Mouse (Mus musculus): Measurements from ENCODE around the gene Mlst8. TPM values are rescaled to one million over a fixed set of nuclear protein-coding genes. Genes with fewer than 3 reads are reported as not detected.
"Not testable (repeated sequence)": the region's sequence is repeated elsewhere in the genome, so short reads cannot be mapped to it uniquely, and the experiment has no call there.

Gene Mlst8
- total RNA-seq, 1 experiment from 2014 or later = 9.2 TPM

DNA sequence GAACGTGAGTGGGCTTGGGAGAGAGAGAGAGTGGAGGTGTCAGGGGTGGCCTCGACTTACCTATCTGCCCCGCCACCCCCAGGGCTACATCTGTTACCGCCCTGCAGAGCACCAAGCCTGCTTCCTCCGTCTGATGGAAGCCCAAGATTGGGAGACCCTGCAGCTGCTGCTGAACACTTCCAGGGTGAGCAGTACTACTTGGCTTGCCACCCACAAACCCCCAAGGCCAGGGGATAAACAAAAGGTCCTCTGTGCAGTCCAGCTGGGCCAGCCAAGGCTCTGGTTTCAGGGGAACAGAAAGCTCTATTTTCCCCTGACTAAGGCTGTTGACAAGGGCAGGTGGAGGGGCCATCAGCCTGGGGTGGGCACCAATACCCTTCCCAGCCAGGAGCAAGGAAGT is 4.3 kb downstream of the Mlst8 start:
- ATAC-seq (replicated peaks in 1 of 2; ENCODE audit: insufficient read depth in 1 of 2, low FRiP score in 2 of 2, low TSS enrichment in 1 of 2, low read depth in 1 of 2, poor library complexity in 2 of 2, severe bottlenecking in 2 of 2) = no peak

DNA sequence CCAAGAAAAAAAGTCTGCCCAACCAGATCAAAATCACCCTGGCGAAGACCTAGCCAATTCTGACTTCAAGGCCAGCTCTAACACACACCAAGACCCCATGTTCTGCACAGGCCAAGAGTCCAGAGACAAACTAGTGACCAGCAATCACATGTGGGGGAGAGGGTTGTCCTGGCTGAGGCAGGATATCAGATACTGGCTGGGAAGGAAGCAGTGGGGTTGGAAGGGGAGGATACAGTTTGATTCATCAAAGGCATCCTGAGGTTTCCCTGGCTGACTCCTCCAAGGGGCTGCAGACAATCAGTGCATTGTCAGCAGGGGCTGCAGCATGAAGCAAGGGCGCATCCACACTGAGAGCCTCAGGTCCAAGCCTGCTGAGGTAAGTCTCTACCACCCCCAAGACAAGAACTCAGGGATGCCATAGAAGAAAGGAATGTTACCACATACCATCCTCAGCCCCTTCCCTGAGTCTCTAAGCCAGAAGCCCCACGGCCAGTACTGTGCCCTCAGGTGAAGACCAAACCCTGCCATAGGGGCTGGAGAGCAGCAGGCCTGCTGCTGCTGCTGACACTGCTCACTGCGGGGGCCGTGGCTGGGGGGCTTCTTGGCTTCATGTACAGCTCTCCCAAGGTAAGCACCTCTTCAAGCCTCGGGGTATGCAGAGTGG is 5.1 kb downstream of the Mlst8 start, which contains the start of gene Bricd5:
Gene Bricd5 (plus strand): TSS at position 273 of the 664 bp plus-strand sequence.
- no peak for ATAC-seq (replicated peaks in 1 of 2; ENCODE audit: insufficient read depth in 1 of 2, low FRiP score in 2 of 2, low TSS enrichment in 1 of 2, low read depth in 1 of 2, poor library complexity in 2 of 2, severe bottlenecking in 2 of 2)

DNA sequence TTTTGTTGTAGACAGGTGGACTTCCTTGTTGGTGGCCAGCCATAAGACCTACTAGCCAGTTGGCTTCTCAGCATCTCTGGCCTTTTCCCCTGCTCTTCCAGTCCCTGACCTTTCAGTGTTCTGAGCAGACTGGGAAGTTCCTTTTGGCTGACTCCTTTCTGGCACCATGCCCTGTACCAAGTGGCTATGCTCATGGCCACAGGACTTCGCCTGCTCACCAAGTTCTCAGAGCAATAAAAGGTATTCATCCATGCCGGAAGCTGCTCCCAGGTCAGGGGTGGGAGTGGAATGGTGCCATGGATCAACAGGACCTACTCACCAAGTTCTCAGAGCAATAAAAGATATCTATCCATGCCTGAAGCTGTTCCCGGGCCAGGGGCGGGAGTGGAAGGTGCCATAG is 6.4 kb downstream of the Mlst8 start:
- ATAC-seq (replicated peaks in 1 of 2; ENCODE audit: insufficient read depth in 1 of 2, low FRiP score in 2 of 2, low TSS enrichment in 1 of 2, low read depth in 1 of 2, poor library complexity in 2 of 2, severe bottlenecking in 2 of 2) = no peak

DNA sequence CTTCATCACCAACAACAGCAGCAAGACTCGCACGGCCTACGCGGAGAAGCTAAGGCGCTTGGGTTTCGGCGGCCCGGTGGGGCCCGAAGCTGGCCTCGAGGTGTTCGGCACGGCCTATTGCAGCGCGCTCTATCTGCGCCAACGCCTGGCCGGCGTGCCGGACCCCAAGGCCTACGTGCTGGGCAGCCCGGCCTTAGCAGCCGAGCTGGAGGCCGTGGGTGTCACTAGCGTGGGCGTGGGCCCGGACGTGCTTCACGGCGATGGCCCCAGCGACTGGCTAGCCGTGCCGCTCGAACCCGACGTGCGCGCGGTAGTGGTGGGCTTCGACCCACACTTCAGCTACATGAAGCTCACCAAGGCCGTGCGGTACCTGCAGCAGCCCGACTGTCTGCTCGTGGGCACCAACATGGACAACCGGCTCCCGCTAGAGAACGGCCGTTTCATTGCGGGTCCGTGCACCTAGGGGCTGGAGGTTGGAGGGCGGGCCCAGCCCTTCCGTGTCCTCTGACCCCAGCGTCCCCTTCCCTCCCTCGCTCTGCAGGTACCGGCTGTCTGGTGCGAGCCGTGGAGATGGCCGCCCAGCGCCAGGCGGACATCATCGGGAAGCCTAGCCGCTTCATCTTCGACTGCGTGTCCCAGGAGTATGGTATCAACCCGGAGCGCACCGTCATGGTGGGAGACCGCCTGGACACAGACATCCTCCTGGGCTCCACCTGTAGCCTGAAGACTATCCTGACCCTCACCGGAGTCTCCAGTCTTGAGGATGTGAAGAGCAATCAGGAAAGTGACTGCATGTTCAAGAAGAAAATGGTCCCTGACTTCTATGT is 8.0 kb downstream of the Mlst8 start:
- ATAC-seq (replicated peaks in 1 of 2; ENCODE audit: insufficient read depth in 1 of 2, low FRiP score in 2 of 2, low TSS enrichment in 1 of 2, low read depth in 1 of 2, poor library complexity in 2 of 2, severe bottlenecking in 2 of 2) = no peak

DNA sequence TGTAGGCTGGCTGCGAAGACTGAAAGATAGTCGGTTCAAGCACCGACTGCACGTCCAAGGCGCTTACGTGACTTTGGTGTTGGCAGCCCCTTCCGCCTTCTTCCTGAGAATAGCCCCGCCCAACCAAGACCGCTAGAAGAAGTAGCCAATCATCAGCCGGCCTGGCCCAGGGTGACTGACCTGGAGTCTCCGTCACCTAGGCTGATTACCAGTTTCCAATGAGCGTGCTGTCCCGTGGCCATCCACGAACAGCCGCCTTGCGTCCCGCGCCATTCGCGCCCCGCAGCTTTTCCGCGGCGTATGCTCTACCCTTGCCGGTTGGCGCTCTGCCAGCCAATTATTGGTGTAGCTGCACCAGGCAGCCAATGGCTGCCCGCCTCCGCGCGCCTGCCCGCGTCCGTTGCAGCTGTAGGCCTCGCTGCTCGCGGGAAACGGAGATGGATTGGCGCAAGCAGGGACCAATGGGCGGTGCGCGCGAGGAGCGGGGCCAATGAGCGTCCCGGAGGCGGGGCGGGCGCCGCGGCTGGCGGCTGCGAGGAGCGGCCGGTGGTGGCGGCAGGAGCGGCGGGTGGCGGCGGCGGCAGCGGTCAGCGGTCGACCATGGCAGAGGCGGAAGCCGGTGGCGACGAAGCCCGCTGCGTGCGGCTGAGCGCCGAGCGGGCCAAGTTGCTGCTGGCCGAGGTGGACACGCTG is 8.8 kb downstream of the Mlst8 start, which contains the start of the genes E4f1 and Pgp:
Gene E4f1 (minus strand): TSS at position 404 of the 693 bp plus-strand sequence.
Gene Pgp (plus strand): TSS at position 483 of the 693 bp plus-strand sequence.
- ATAC-seq (replicated peaks in 1 of 2; ENCODE audit: insufficient read depth in 1 of 2, low FRiP score in 2 of 2, low TSS enrichment in 1 of 2, low read depth in 1 of 2, poor library complexity in 2 of 2, severe bottlenecking in 2 of 2) = peak; percentile 95 to 97

DNA sequence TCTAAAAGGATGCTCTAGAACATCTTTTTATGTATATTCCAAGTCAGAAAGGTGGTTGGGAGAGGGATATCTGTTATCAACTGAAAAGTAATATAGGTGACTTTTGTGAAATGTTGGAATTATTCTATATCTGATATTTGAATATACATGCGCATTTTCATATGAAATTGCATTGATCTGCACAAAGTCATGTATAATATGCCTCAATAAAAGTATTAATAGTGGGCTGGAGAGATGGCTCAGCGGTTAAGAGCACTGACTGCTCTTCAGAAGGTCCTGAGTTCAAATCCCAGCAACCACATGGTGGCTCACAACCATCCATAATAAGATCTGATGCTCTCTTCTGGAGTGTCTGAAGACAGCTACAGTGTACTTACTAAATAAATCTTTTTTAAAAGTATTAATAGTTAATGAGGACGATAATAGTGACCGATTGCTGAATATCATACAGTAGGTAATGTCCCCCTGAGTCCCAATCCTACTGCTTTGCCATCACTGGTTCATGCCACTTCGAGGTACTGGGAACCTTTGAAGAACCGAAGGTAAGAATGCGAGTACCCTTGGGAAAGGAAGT is 9.5 kb downstream of the Mlst8 start:
- no peak for ATAC-seq (replicated peaks in 1 of 2; ENCODE audit: insufficient read depth in 1 of 2, low FRiP score in 2 of 2, low TSS enrichment in 1 of 2, low read depth in 1 of 2, poor library complexity in 2 of 2, severe bottlenecking in 2 of 2)

DNA sequence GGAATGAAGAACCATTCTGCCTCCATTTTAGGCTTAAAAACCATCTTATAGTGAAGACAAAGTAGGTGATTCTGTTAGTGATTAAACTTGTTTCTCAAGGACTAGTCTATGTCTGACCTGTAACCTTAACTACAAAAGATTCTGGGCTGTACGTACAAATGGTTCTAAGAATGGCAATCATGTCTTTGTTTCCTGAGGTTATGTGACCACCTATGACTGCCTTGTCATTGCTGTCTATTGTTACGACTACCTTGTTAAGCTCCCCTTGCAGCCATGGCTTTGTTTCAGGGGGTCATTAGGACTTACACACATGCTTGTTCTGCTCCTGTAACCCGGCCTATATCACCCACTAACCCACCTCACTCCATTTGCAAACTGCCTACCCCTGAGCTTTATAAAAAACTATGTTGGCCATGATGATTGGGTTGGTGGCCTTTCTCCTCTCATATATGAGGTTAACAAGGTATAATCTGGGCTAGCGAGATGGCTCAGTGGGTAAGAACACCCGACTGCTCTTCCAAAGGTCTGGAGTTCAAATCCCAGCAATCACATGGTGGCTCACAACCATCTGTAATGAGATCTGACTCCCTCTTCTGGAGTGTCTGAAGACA is 10.1 kb downstream of the Mlst8 start:
- no peak for ATAC-seq (replicated peaks in 1 of 2; ENCODE audit: insufficient read depth in 1 of 2, low FRiP score in 2 of 2, low TSS enrichment in 1 of 2, low read depth in 1 of 2, poor library complexity in 2 of 2, severe bottlenecking in 2 of 2)

DNA sequence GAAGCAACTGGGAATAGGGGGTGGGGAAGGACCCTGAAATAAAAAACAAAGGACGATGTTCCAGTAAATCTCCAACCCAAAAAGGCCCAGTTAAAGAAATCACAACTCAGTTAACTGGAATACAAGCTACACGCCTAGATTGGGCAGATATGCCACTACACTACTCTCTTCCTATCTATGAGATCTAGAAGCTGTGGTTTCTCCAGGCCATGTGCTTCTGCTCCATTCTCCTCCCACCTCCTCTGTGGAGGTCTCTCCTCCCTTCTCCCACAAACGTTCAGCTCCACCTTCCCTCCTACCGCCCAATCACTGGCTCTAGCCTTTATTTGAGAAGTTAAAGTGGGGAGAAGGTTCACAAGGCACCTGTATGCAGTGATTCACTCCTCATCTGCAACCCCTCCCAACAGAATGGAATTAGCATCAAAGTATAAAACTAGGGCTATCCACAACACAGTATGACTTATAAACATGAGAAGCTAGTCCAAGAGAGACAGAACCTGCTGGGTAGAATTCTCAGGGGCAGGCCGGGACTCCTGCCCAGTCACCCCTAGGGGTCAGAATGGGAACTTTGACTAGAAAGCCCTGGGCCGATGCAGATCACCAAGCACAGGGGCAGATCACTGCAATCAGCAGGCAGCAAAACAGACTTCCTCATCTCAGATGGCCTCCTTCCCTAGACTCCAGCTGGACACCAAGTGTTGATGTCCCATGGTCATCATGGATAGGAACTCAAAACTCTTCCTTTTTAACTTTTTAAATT is 15.3 kb downstream of the Mlst8 start:
- peak; percentile 62 to 89 for ATAC-seq (replicated peaks in 1 of 2; ENCODE audit: insufficient read depth in 1 of 2, low FRiP score in 2 of 2, low TSS enrichment in 1 of 2, low read depth in 1 of 2, poor library complexity in 2 of 2, severe bottlenecking in 2 of 2)

DNA sequence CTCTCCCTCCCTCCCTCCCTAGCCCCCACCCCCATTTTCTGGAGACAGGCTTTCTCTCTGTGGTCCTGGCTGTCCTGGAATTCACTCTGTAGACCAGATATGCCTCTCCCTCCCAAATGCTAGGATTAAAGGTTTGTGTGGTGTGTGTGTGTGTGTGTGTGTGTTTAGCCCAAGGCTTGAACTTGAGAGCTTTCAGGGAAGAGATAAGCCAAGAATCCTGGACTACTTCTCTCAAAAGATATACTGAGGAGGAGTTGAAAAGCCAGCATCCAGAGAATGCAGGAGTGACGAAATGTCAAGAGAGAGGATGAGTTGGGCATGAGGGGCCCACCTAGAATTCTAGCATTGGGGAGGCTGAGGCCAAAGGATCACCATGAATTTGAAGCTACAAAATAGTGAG is 15.9 kb downstream of the Mlst8 start:
- ATAC-seq (replicated peaks in 1 of 2; ENCODE audit: insufficient read depth in 1 of 2, low FRiP score in 2 of 2, low TSS enrichment in 1 of 2, low read depth in 1 of 2, poor library complexity in 2 of 2, severe bottlenecking in 2 of 2) = no peak

DNA sequence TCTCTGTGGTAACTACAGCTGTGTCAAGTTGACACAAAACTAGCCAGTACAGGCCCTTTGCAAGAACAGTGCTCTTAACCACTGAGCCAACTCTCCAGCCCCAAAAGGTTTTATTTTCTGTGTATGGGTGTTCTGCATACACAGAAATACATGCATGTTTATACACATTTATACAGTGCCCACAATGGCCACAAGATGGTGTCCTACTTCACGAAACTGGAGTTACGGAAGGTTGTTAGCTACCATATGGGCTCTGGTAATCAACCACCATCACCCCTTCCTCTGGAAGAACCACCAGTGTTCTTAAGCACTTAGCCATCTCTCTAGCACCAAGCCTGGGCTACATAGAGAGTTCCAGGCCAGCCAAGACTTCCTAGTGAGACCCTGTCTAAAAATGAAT is 17.3 kb downstream of the Mlst8 start:
- ATAC-seq (replicated peaks in 1 of 2; ENCODE audit: insufficient read depth in 1 of 2, low FRiP score in 2 of 2, low TSS enrichment in 1 of 2, low read depth in 1 of 2, poor library complexity in 2 of 2, severe bottlenecking in 2 of 2) = peak; percentile 46 to 58; a peak in 1 of 4 replicates

DNA sequence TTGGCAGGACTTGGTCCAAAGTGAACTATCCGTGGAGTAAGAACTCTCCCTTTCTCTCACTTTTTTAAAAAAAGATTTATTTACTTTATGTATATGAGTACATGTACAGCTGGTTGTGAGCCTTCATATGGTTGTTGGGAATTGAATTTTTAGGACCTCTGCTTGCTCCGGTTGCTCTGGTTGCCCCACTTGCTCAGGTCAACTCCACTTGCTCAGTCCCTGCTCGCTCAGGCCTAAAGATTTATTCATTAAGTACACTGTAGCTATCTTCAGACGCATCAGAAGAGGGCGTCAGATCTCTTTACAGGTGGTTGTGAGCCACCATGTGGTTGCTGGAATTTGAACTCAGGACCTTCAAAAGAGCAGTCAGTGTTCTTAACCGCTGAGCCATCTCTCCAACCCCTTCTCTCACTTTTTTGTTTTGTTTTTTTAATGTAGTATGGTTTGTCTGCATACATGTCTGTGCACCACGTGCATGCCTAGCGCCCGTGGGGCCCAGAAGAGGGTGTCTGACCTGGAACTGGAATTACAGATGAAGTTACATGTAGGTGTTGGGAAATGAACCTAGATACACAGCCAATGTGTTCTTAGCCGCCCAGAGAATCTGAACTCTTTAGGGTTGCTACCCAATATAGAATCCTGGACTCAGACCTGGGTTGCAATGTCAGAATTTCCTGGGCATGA is 23.2 kb downstream of the Mlst8 start:
- ATAC-seq (replicated peaks in 1 of 2; ENCODE audit: insufficient read depth in 1 of 2, low FRiP score in 2 of 2, low TSS enrichment in 1 of 2, low read depth in 1 of 2, poor library complexity in 2 of 2, severe bottlenecking in 2 of 2) = not testable (repeated sequence)

DNA sequence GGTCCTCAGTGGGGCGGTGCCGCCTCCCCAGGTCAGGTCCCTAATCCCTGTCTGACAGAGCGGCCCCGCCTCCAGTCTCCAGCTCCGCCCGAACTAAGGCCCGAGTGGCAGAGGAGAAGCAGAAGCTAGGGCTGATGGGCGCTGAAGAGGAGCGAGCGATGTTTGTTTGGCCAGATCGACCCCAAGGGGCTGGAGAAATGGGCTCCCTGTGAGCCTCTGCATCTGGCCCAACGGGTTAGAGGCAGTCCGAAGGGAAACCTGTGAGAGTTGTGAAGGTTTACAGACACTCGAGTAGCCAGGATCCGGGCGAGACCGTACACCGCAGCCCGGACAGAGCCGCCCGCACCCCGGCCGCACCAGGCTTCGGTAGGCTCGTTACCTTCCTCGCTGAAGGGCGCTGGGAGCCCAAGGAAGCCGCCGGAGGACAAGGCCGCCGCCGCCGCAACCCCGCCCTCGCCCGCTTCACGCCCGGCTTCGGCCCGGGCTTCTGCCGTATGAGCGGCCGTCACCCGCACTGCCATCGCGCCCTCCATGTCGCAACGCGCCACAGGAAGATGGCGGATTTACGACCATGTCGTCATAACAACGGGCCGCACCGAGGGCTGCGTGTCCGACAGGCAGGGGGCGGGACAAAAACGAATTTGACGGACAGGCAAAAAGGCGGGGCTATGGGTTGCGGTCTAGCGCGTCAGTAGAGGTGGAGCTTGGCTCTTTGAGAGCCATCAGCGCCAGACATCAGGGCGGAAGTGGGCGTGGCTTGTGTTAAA is 23.9 kb downstream of the Mlst8 start:
- peak; percentile 92 to 95 for ATAC-seq (replicated peaks in 1 of 2; ENCODE audit: insufficient read depth in 1 of 2, low FRiP score in 2 of 2, low TSS enrichment in 1 of 2, low read depth in 1 of 2, poor library complexity in 2 of 2, severe bottlenecking in 2 of 2)

DNA sequence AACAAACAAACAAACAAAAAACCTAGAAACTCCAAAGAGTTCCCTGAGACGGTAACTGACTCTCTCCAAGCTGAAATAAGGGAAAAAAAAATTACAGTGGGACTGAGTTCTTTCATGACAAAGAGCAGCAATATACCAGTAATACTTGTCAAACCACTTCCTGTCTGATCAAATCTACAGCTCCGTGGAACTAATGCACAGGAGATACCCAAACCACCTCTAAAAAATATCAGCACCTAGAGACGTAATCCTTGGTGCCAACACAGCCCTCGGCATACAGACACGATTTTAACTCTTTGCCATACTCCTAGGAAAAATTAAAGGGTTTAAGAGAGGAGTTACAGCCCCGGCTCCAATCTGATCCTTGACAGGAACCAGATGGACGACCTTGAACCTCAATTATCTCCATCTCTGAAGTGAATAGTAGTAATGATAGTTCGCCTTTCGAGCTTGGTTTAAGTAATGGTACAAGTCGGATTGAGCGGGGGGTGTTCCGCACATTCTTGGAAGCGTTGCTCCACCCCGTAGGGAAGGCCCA is 24.6 kb downstream of the Mlst8 start:
- ATAC-seq (replicated peaks in 1 of 2; ENCODE audit: insufficient read depth in 1 of 2, low FRiP score in 2 of 2, low TSS enrichment in 1 of 2, low read depth in 1 of 2, poor library complexity in 2 of 2, severe bottlenecking in 2 of 2) = peak; percentile 1; a peak in 1 of 4 replicates

DNA sequence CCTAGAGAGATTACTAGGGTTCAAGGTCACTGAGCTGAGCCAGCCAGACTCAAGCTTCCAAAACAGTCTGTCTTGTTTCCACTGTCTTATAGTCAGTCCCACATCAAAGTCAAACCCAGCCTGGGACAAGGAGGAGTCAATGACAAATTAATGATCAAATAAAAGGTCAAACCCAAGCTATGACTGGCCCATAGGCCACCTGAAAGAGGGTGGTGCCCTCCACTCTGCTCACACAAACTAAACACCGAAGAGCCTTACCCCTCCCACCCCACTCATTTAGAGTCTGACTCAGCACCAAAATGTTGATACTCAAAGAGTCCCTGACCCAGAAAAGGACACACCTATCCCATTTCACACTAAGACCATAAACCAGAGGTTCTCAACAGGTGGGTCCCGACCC is 25.5 kb downstream of the Mlst8 start:
- no peak for ATAC-seq (replicated peaks in 1 of 2; ENCODE audit: insufficient read depth in 1 of 2, low FRiP score in 2 of 2, low TSS enrichment in 1 of 2, low read depth in 1 of 2, poor library complexity in 2 of 2, severe bottlenecking in 2 of 2)

DNA sequence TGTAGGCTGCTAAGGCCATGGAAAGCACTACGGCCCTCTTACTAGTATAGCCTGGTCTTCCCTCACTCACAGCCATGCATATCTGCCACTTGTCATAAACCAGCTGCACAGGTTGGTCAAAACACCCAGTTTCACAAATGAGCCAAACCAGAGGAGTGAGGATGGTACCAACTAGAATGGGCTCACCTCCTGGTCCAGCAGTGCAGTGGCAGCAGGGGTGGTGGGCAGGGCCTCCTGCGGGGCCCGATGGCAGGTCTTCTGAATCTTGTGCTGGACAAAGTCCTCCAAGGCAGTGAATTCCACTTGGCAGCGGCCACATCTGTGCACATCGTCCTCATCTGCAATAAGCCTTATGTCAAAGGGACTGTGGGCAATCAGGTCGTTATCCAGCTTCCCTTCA is 27.7 kb downstream of the Mlst8 start:
- ATAC-seq (replicated peaks in 1 of 2; ENCODE audit: insufficient read depth in 1 of 2, low FRiP score in 2 of 2, low TSS enrichment in 1 of 2, low read depth in 1 of 2, poor library complexity in 2 of 2, severe bottlenecking in 2 of 2) = no peak
